Mouse (Mus musculus) liver, embryonic 16.5 days (tissue): ENCODE results near the gene Vsig2. TPM values are rescaled to one million over a fixed set of nuclear protein-coding genes. Genes with fewer than 3 reads are reported as not detected.

Source experiments
- ATAC-seq: fragments of 200-750 bp; cut with Nextera tagmentation; 2 replicates; pipeline ENCODE4 v1.8.0; 2017; ENCODE audit warnings: low read depth, mild to moderate bottlenecking, moderate number of reproducible peaks, moderate library complexity
- H3K27ac ChIP-seq: fragments of 300-500 bp; sonication (generic); 2 replicates; pipeline ENCODE4 v1.5.1; 2014; ENCODE audit warnings: mild to moderate bottlenecking, low read length
- H3K27me3 ChIP-seq: fragments of 300-500 bp; sonication (generic); 2 replicates; pipeline ENCODE4 v1.6.1; 2014; ENCODE audit warnings: low read depth, low read length, mixed read lengths; ENCODE audit not compliant: control insufficient read depth, insufficient read depth
- H3K36me3 ChIP-seq: fragments of 300-500 bp; sonication (generic); 2 replicates; pipeline ENCODE4 v1.6.1; 2014; ENCODE audit warnings: mild to moderate bottlenecking; ENCODE audit not compliant: control insufficient read depth, insufficient read depth
- H3K4me1 ChIP-seq: fragments of 300-500 bp; sonication (generic); 2 replicates; pipeline ENCODE4 v1.6.1; 2014; ENCODE audit warnings: low read depth, low read length, mixed read lengths; ENCODE audit not compliant: control insufficient read depth
- H3K4me2 ChIP-seq: fragments of 300-500 bp; sonication (generic); 2 replicates; pipeline ENCODE4 v1.6.1; 2014; ENCODE audit warnings: low read depth, low read length, mixed read lengths
- H3K4me3 ChIP-seq: fragments of 300-500 bp; sonication (generic); 2 replicates; pipeline ENCODE4 v1.5.1; 2014; ENCODE audit warnings: low read depth, mild to moderate bottlenecking, low read length
- H3K9ac ChIP-seq: fragments of 300-500 bp; sonication (generic); 2 replicates; pipeline ENCODE4 v1.6.1; 2014; ENCODE audit warnings: low read depth, low read length
- H3K9me3 ChIP-seq: fragments of 300-500 bp; sonication (generic); replicated peaks from 2 replicates; pipeline ENCODE4 v1.6.1; 2016; ENCODE audit warnings: low read length; ENCODE audit not compliant: control insufficient read depth
- WGBS: fragments of 180-500 bp; shearing (Covaris S2); extraction: QIAGEN DNeasy Blood & Tissue Kit; methylation state at CpG from one replicate; pipeline ENCODE4 v1.1.7; 2014; ENCODE audit not compliant: insufficient replicate concordance; 5-methylcytosine and 5-hydroxymethylcytosine counted together
- polyA plus RNA-seq: library from polyadenylated mRNA; unstranded; fragments of >200 nt; fragmentation: Nextera tagmentation; extraction: Ambion mirVana; gene quantifications from 2 replicates; pipeline ENCODE4 v1.2.1, GENCODE M21; 2015

The Vsig2 gene
- 0.16 and 0.34 TPM in 2 replicates for polyA plus RNA-seq

DNA sequence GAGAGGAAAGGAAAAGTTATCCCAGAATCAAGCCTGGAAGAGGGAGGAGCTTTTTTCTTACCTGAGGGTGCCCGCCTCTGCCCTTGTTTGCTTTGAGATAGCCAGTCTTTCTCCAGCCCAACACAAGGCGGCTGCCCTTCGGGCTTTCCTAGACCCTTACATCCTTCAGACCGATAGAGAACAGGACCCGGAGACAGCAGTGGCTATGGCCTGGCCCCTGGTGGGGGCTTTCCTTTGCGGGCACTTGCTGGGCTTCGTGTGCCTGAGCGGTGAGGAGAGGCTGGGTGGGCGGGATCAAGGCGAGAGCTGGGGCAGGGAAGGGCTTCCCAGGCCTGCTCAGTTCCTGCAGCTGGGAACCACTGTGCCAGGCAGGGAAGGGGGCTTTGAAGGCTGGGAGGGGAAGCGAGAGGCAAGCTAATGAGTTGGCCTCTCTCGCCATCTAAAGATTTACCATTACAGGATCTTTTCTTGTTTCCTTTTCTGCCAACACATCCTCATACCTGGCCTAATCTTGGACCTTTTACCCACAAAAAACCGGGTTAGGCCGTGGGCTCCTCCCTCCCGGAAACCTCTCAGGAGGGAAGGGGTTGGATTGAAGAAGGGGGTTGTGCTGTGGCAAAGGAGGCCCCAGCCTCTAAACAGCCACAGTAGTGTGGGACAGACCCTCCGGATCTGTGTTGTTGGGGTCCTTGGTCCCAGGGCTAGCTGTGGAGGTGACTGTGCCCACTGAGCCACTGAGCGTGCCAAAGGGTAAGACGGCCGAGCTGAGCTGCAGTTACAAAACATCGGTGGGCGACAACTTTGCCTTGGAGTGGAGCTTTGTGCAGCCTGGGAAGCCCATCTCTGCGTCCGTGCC is at the start of gene Vsig2:
Vsig2 (plus strand) TSS at position 86 of the 856 bp plus-strand sequence.
- Histone ChIP-seq H3K27me3 (no peaks in the 10 kb centered on the region), H3K4me1 (peaks cover 1% of the 10 kb centered on the region), H3K9me3 (no peaks in the 10 kb centered on the region), H3K9ac (no peak within 1 kb of the TSS), H3K4me3 (no peak within 1 kb of the TSS), H3K4me2 (no peak within 1 kb of the TSS), H3K36me3 (no peaks in the 10 kb centered on the region), H3K27ac (no peak within 1 kb of the TSS)
- no peak for ATAC-seq
- WGBS, result 56% methylated on average over 23 of the region's 23 CpGs

DNA sequence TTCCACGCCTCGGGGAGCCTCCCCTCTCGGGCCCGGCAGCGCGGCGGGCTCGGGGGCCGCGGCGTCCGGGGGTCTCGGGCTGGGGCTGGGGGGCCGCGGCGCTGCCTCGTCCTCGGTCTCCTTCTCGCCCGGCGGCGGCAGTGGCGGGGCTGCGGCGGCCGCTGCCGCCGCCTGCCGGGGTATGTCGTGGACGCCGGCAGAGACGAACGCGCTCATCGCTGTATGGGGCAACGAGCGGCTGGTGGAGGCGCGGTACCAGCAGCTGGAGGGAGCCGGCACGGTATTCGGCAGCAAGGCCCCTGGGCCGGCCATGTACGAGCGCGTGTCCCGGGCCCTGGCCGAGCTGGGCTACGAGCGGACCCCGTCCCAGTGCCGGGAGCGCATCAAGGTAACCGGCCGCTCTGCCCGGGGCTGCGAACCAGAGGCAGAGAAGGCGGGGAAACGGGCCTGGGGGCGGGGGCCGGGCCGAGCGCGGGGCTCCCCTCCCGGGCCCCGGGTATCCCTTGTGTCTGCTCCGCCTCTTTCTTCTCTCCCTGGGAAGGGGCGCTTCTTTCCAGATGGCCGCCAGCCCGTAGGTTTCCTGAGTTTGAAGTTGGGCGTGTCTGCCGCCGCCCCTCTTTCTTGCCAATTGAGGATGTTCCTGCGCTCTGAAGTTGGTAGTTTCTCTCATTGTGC is 49.5 kb upstream of the Vsig2 start:
- no peaks in the 10 kb centered on the region; the same call in 1 of the 2 replicates for H3K36me3 ChIP-seq
- peak overlapping the region; percentile 90 for H3K4me3 ChIP-seq
- WGBS, result under 1% methylated on average over 65 of the region's 75 CpGs
- H3K27me3 ChIP-seq, result no peaks in the 10 kb centered on the region
- ATAC-seq, result peak; percentile 51
- H3K27ac ChIP-seq, result peak overlapping the region; percentile 91
- peak overlapping the region; percentile 88 for H3K4me2 ChIP-seq
- H3K9ac ChIP-seq, result peak overlapping the region; percentile 90
- no peaks in the 10 kb centered on the region for H3K9me3 ChIP-seq
- peaks cover 13% of the 10 kb centered on the region for H3K4me1 ChIP-seq

DNA sequence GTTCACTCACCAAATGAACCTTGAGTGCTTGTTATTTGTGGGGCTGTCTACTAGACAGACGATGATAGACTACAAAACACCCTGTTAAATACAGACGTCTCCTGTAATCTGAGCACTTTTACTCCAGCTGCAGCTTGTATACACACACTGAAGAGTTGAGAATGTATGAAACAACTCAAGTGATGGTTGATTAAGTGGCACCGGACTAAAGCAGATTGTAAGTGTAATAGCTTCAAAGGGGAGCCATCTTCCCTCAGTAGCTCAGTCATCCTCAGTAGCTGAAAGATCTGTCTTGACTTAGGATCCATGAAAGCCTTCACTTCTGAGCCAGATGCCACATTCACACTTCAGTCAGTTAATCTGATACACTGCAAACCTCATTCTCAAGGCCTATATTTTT is 43.3 kb upstream of the Vsig2 start:
- H3K4me1 ChIP-seq, result peaks cover under 1% of the 10 kb centered on the region; the same call in 1 of the 2 replicates
- H3K9me3 ChIP-seq, result no peaks in the 10 kb centered on the region
- H3K27me3 ChIP-seq, result no peaks in the 10 kb centered on the region
- no peak overlapping the region for H3K4me2 ChIP-seq
- H3K4me3 ChIP-seq, result no peak overlapping the region
- no peak for ATAC-seq
- H3K27ac ChIP-seq, result no peak overlapping the region
- WGBS, result 61% methylated on average over 3 of the region's 3 CpGs
- no peak overlapping the region for H3K9ac ChIP-seq
- no peaks in the 10 kb centered on the region; the same call in 1 of the 2 replicates for H3K36me3 ChIP-seq

DNA sequence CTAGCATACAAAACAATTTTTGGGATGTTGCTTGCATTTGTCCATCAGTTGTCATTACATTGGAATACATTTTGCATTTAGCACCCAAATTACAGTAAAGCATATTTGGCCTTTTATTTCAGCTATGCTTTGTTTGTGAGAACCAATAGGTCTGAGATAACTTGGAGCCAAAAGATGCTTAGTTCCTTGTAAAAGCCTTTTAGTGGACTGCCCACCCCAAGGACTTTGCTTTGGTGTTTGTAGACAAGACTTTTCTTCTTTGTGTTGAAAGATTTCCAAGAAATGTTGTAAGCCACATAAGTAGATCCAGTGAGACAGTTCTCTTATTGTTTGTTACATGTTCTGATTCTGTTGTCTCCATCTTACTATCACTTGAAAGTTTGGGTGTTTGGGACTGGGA is 42.7 kb upstream of the Vsig2 start:
- Histone ChIP-seq H3K27me3 (no peaks in the 10 kb centered on the region), H3K27ac (no peak overlapping the region), H3K9me3 (no peaks in the 10 kb centered on the region), H3K4me3 (no peak overlapping the region), H3K36me3 (no peaks in the 10 kb centered on the region; the same call in 1 of the 2 replicates), H3K9ac (no peak overlapping the region), H3K4me1 (no peaks in the 10 kb centered on the region), H3K4me2 (no peak overlapping the region)
- ATAC-seq, result no peak

DNA sequence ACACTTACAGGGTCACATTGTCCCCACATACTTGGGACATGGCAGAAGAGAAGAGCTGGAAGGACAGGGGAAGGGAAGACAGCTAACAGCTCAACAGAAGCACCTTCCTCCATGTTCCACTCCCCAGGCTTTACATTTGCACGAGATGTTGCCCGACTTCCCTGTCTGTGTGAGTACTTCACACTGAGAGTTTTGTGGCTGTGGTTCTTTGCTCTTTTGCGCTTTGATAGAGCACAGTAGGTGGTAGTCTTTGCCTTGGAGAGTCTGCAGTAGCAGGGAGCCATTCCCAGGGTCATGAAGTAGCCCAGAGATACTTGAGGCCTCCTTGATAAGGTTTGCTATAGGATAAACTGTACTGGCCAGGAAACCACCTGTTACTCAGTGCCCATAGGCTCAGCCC is 38.9 kb upstream of the Vsig2 start:
- no peak for ATAC-seq
- Histone ChIP-seq H3K36me3 (no peaks in the 10 kb centered on the region), H3K4me3 (no peak overlapping the region), H3K4me1 (no peaks in the 10 kb centered on the region), H3K9me3 (no peaks in the 10 kb centered on the region), H3K27me3 (no peaks in the 10 kb centered on the region), H3K9ac (no peak overlapping the region), H3K27ac (no peak overlapping the region), H3K4me2 (no peak overlapping the region)
- WGBS, result 67% methylated on average over 3 of the region's 3 CpGs

DNA sequence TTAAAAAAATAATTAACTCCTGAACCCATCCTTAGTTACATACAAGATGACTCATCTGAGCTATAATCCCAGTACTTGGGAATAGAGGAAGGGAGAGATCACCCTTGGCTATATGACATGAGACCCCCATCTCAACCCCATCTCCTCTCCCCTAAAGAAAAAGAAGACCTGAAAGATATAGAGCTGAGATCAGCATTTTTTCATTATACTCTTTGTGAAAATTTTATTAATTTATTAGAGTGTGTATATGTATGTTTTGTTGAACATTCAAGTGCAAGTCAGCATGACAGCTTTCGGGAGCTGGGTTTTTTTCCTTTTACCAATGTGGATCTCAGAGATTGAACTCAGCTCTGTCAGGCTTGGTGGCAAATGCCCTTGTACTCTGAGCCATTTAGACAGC is 37.9 kb upstream of the Vsig2 start:
- ATAC-seq, result no peak
- Histone ChIP-seq H3K9ac (no peak overlapping the region), H3K27ac (no peak overlapping the region), H3K4me3 (no peak overlapping the region), H3K4me1 (no peaks in the 10 kb centered on the region), H3K4me2 (no peak overlapping the region), H3K27me3 (no peaks in the 10 kb centered on the region), H3K9me3 (no peaks in the 10 kb centered on the region), H3K36me3 (no peaks in the 10 kb centered on the region)
- WGBS, result 58% methylated on average over 1 of the region's 1 CpGs

DNA sequence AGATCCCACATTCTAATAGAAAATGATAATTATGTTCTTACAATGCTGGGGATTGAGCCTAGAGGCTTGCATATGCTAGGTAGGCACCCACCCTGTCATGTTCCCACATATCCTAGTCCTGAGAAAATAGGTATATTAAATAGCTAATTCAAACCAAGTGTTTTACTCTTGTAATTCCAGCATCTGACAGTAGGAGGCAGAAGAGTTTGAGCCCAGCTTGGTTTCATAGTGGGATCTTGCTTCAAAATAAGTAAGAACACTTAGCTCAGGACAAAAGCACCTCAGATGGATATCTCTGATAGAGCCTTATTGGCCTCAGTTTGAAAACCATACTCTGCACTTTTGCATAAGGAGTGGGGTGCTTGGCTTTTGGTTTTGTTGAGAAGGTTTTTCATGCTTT is 34.7 kb upstream of the Vsig2 start:
- Histone ChIP-seq H3K36me3 (no peaks in the 10 kb centered on the region), H3K27ac (no peak overlapping the region), H3K4me3 (no peak overlapping the region), H3K4me1 (no peaks in the 10 kb centered on the region), H3K4me2 (no peak overlapping the region), H3K9me3 (no peaks in the 10 kb centered on the region), H3K9ac (no peak overlapping the region), H3K27me3 (no peaks in the 10 kb centered on the region)
- ATAC-seq, result no peak

DNA sequence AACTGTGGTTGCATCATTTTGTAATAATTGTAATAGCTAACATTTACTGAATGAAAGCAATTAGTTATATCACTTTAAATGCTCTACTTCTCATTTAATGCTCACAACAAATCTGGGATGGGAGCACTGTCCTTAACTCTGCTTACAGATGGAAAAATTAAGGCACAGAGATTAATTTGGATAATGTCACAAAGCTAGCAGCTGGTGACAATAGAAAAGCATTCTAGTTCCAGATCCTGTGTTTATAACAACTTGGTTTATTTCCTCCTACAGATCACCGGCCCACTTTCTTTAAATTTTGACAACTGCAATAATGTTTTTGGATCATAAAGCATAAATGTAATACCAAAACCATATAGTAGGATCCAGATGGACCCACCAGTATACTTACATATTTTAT is 33.0 kb upstream of the Vsig2 start:
- no peak overlapping the region for H3K27ac ChIP-seq
- no peaks in the 10 kb centered on the region for H3K36me3 ChIP-seq
- H3K9me3 ChIP-seq, result no peaks in the 10 kb centered on the region
- ATAC-seq, result no peak
- no peaks in the 10 kb centered on the region for H3K27me3 ChIP-seq
- no peak overlapping the region for H3K4me2 ChIP-seq
- H3K4me1 ChIP-seq, result no peaks in the 10 kb centered on the region
- no peak overlapping the region for H3K4me3 ChIP-seq
- H3K9ac ChIP-seq, result no peak overlapping the region
- WGBS, result 79% methylated on average over 1 of the region's 1 CpGs

DNA sequence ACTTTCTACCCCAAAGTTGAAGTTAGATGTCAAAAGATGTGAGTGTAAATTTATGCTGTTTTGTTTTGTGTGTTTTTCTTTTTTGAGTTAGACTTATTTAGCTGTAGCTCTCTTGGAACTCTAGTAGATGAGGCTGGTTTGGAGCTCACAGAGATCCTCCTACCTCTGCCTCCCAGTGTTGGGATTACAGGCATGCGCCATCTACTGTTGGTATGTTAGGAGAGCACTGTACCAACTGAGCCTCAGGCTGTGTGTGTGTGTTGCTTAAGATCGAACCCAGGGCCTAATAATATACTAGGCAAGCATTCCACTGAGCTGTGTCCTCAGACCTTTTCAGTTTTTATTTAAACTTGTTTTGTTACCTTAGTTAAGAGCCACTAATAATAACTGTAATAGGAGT is 27.0 kb upstream of the Vsig2 start:
- Histone ChIP-seq H3K9me3 (no peaks in the 10 kb centered on the region), H3K9ac (no peak overlapping the region), H3K4me2 (no peak overlapping the region), H3K4me1 (peaks cover under 1% of the 10 kb centered on the region), H3K36me3 (no peaks in the 10 kb centered on the region), H3K27ac (no peak overlapping the region), H3K4me3 (no peak overlapping the region), H3K27me3 (no peaks in the 10 kb centered on the region)
- 68% methylated on average over 2 of the region's 2 CpGs for WGBS
- ATAC-seq, result 0 out of 2 replicates have a peak, but pooled peaks have one; percentile 21
